Comparison of ENCODE assay signal across 14 mouse cellular contexts in genomic region chr12:56691001-56691400, GRCm38 (mm10). TPM values are rescaled to one million over a fixed set of nuclear protein-coding genes. Genes with fewer than 3 reads are reported as not detected.
DNase-seq lines count a peak whose midpoint lies in the region; ATAC-seq and TF ChIP-seq lines count a peak whose summit lies in the region.
"Had no signal": no experiment of that assay in that cellular context is flagged by ENCODE, and none has a peak within 500 bp of the region (broad histone marks: within the 10 kb centered on the region; RNA-seq: fewer than 3 reads in every experiment).

No protein-coding gene starts in this region.

- H3K36me3 ChIP-seq in forebrain, embryonic 12.5 days (replicated peaks) = no peaks in the 10 kb centered on the region
- no peaks in the 10 kb centered on the region for H3K36me3 ChIP-seq in forebrain, embryonic 16.5 days (ENCODE audit: control insufficient read depth, insufficient read depth)
- no peaks in the 10 kb centered on the region for H3K36me3 ChIP-seq in kidney, embryonic 15.5 days
- H3K36me3 ChIP-seq in E14TG2a.4 (ENCODE audit: insufficient read depth, low read length) = no peaks in the 10 kb centered on the region
- H3K36me3 ChIP-seq in limb, embryonic 13.5 days = no peaks in the 10 kb centered on the region

- no peak for DNase-seq in kidney, postnatal 10 days
- no peak for DNase-seq in spleen, adult 12 weeks (ENCODE audit: low spot score)
- DNase-seq: gastrocnemius, postnatal 10 days; right cerebral cortex, postnatal 4 days had no signal

- H3K27ac ChIP-seq in forebrain, embryonic 12.5 days = no peak overlapping the region
- no peak overlapping the region for H3K27ac ChIP-seq in forebrain, embryonic 16.5 days (ENCODE audit: low read length)
- no peak overlapping the region for H3K27ac ChIP-seq in kidney, embryonic 15.5 days
- H3K27ac ChIP-seq in limb, embryonic 13.5 days = no peak overlapping the region
- H3K27ac ChIP-seq: hindbrain, postnatal 0 days; layer of hippocampus, adult 2 months had no signal

- peaks cover 97% of the 10 kb centered on the region for H3K27me3 ChIP-seq in forebrain, embryonic 12.5 days
- H3K27me3 ChIP-seq in forebrain, embryonic 16.5 days (replicated peaks; ENCODE audit: control insufficient read depth, insufficient read depth, low read length) = peaks cover 90% of the 10 kb centered on the region
- peaks cover 98% of the 10 kb centered on the region for H3K27me3 ChIP-seq in kidney, embryonic 15.5 days
- H3K27me3 ChIP-seq in E14TG2a.4 (ENCODE audit: insufficient read depth, low read length) = peaks cover 95% of the 10 kb centered on the region
- H3K27me3 ChIP-seq in limb, embryonic 13.5 days = peaks cover 95% of the 10 kb centered on the region

- peaks cover 18% of the 10 kb centered on the region for H3K4me1 ChIP-seq in forebrain, embryonic 12.5 days
- peaks cover 12% of the 10 kb centered on the region for H3K4me1 ChIP-seq in forebrain, embryonic 16.5 days (replicated peaks; ENCODE audit: control insufficient read depth, insufficient read depth, low read length)
- peaks cover 35% of the 10 kb centered on the region for H3K4me1 ChIP-seq in kidney, embryonic 15.5 days
- H3K4me1 ChIP-seq in E14TG2a.4 (replicated peaks; ENCODE audit: low read depth, low read length) = peaks cover 55% of the 10 kb centered on the region
- H3K4me1 ChIP-seq in limb, embryonic 13.5 days = peaks cover 43% of the 10 kb centered on the region

- under 1% methylated on average over 12 of the region's 12 CpGs for WGBS in forebrain, embryonic 12.5 days
- WGBS in forebrain, embryonic 16.5 days = under 1% methylated on average over 12 of the region's 12 CpGs
- WGBS in kidney, embryonic 15.5 days = 1% methylated on average over 12 of the region's 12 CpGs
- WGBS in limb, embryonic 13.5 days = 2% methylated on average over 12 of the region's 12 CpGs

- no peak overlapping the region for H3K4me2 ChIP-seq in forebrain, embryonic 12.5 days
- H3K4me2 ChIP-seq in forebrain, embryonic 16.5 days (ENCODE audit: low read length) = no peak overlapping the region
- H3K4me2 ChIP-seq in kidney, embryonic 15.5 days = 0 out of 2 replicates have a peak overlapping the region, but pooled peaks have one; percentile 44
- H3K4me2 ChIP-seq in limb, embryonic 13.5 days (replicated peaks) = peak overlapping the region; percentile 62

- TF ChIP-seq CTCF in E14TG2a.4 (conservative IDR thresholded peaks at IDR 0.05; ENCODE audit: low read length) = no peak

- H3K9ac ChIP-seq in forebrain, embryonic 12.5 days = no peak overlapping the region
- H3K9ac ChIP-seq in forebrain, embryonic 16.5 days (replicated peaks; ENCODE audit: low read depth, low read length) = no peak overlapping the region
- H3K9ac ChIP-seq in kidney, embryonic 15.5 days = no peak overlapping the region
- peak overlapping the region; percentile 31; the same call in 1 of the 2 replicates for H3K9ac ChIP-seq in limb, embryonic 13.5 days

- H3K4me3 ChIP-seq in forebrain, embryonic 12.5 days (replicated peaks) = 0 out of 2 replicates have a peak overlapping the region, but pooled peaks have one; percentile 14
- no peak overlapping the region for H3K4me3 ChIP-seq in forebrain, embryonic 16.5 days (replicated peaks; ENCODE audit: low read length)
- H3K4me3 ChIP-seq in kidney, embryonic 15.5 days (replicated peaks) = peak overlapping the region; percentile 21; the same call in 1 of the 2 replicates
- peak overlapping the region; percentile 43; the same call in 1 of the 2 replicates for H3K4me3 ChIP-seq in E14TG2a.4 (replicated peaks; ENCODE audit: low read length)
- peak overlapping the region; percentile 41 for H3K4me3 ChIP-seq in limb, embryonic 13.5 days
- H3K4me3 ChIP-seq: layer of hippocampus, adult 2 months had no signal

- H3K9me3 ChIP-seq in forebrain, embryonic 12.5 days = no peaks in the 10 kb centered on the region
- H3K9me3 ChIP-seq in forebrain, embryonic 16.5 days (ENCODE audit: control insufficient read depth, low read length) = no peaks in the 10 kb centered on the region
- 0 out of 2 replicates have a peak, but pooled peaks cover 3% of the 10 kb centered on the region for H3K9me3 ChIP-seq in kidney, embryonic 15.5 days (replicated peaks)
- no peaks in the 10 kb centered on the region for H3K9me3 ChIP-seq in E14TG2a.4 (ENCODE audit: low read length)
- no peaks in the 10 kb centered on the region for H3K9me3 ChIP-seq in limb, embryonic 13.5 days

- no peak for ATAC-seq in forebrain, embryonic 12.5 days (ENCODE audit: low FRiP score)
- no peak for ATAC-seq in forebrain, embryonic 16.5 days
- no peak for ATAC-seq in kidney, embryonic 15.5 days (replicated peaks; ENCODE audit: low FRiP score)
- ATAC-seq in limb, embryonic 13.5 days (ENCODE audit: low FRiP score, low read depth) = no peak
- no peak for ATAC-seq in erythroblast, adult 5-6 weeks (replicated peaks; ENCODE audit: low FRiP score, poor library complexity, severe bottlenecking)
- ATAC-seq: hindbrain, postnatal 0 days had no signal

RNA-seq across cellular contexts. Expression of gene Pax9, which starts 0.6 kb away (rescaled TPM):
- 1.1 and 1.2 TPM in 2 replicates for polyA plus RNA-seq in forebrain, embryonic 12.5 days (2016; fragmentation: Nextera tagmentation; extraction: Ambion mirVana)
- 0.07 TPM in 1 of 2 replicates, not detected in the other for polyA plus RNA-seq in forebrain, embryonic 16.5 days (2015; fragmentation: Nextera tagmentation; extraction: Ambion mirVana)
- polyA plus RNA-seq in kidney, embryonic 15.5 days (2015; fragmentation: Nextera tagmentation; extraction: Ambion mirVana) = 0.13 and 0.14 TPM in 2 replicates
- 7.2 and 10.2 TPM in 2 replicates for polyA plus RNA-seq in limb, embryonic 13.5 days (2015; fragmentation: Nextera tagmentation; extraction: Ambion mirVana)
- not detected in 2 replicates for total RNA-seq in erythroblast, adult 5-6 weeks (2015; ENCODE audit: low replicate concordance)
- total RNA-seq in erythroblast, adult 5-6 weeks (2017; ENCODE audit: low replicate concordance) = 0.84 TPM in 1 of 2 replicates, not detected in the other
- total RNA-seq: hindbrain, postnatal 0 days; layer of hippocampus, adult 2 months; left cerebral cortex, postnatal 36 days; neutrophil, adult 5-6 weeks had no signal
- polyA plus RNA-seq: hindbrain, postnatal 0 days had no signal

Comparison
In these comparisons a context has a peak if more than half of its experiments do, and no peak if none do; other contexts are left out.
1. H3K4me2 ChIP-seq: peak in kidney, embryonic 15.5 days (single experiment) and limb, embryonic 13.5 days (single experiment); none in forebrain, embryonic 12.5 days (single experiment) and forebrain, embryonic 16.5 days (single experiment).